ENCODE assay signal across 16 mouse cellular contexts in the genomic region with DNA sequence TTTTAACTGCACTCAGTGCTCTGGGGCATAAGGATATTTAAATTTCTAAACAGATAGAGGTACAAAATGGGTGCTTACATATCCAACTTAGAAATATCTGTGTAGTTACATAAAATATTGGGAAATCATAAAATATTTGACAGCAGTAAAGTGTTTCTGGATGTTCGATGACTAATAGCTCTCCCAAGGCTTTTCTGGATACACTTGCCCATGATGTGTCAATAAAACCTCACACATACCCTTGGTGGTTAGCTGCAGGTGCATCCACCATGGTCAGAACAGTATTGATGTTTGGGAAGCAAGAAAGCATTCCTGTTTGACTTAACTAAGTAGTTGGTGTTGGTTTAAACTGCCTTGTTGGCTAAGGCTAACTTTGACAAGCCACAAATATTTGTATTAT.
"Had no signal": no experiment of that assay in that cellular context is flagged by ENCODE, and none has a peak within 500 bp of the region (broad histone marks: within the 10 kb centered on the region; RNA-seq: fewer than 3 reads in every experiment).

No protein-coding gene starts in this region.

- DNase-seq: heart, postnatal 10 days; heart, postnatal 14 days; heart, postnatal 36 days; heart, postnatal 4 days; kidney, adult 11 months; kidney, adult 18-20 months; kidney, adult 2 months; kidney, adult 8-10 months; kidney, adult 9 months; kidney, postnatal 10 days; kidney, postnatal 14 days; kidney, postnatal 25 days; kidney, postnatal 36 days; kidney, postnatal 4 days; layer of hippocampus, adult 9-11 months; layer of hippocampus, postnatal 36 days had no signal
